Mouse (Mus musculus): ENCODE measurements around the gene Slk. TPM values are rescaled to one million over a fixed set of nuclear protein-coding genes. Genes with fewer than 3 reads are reported as not detected.
A peak's percentile ranks its signal among the peaks of the same experiment; 100 is the strongest.

The Slk gene
- polyA plus RNA-seq, 1 experiment from 2014 or later = 18.3 TPM

DNA sequence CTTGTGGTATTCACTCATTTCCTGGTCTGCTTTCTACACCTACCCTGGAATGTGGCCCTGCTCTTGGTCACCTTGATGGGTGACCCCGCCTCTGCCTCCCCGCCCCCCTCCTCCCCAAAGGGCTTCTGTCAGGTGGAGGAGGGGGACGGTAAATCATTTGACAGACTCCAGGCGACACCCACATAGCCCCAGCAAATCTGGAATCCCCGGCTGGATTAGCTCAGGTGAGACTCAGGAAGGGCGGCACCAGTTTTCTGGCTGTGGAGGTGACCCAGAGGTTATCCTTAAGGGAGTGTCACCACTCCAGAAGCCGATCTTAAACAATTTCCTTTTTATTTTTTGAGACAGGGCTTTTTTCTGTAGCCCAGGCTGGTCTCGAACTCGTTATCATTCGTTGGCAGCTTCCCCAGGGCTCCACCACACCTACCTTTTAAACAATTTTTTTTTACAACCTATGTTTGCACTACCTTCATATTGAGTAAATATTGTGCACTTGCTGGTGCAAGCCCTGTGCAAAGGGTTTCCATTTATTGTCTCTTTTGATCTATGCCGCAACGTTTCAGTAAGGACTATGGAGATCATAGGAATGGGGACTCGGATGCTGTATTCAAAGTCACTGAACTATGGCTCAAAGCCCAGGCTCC, 775 bp upstream of the Slk start:
- peak overlapping the region; percentile 78 for H3K4me3 ChIP-seq (ENCODE audit: low read depth, low read length)
- DNase-seq (ENCODE audit: low spot score) = peak; percentile 29
- H3K27ac ChIP-seq (replicated peaks; ENCODE audit: low read depth, low read length) = peak overlapping the region; percentile 94
- peaks cover 18% of the 10 kb centered on the region for H3K4me1 ChIP-seq (ENCODE audit: control insufficient read depth, insufficient read depth, low read length)
- H3K4me2 ChIP-seq (ENCODE audit: low read depth, low read length) = peak overlapping the region; percentile 85
- no peak for ATAC-seq (ENCODE audit: low read depth)
- H3K27me3 ChIP-seq (replicated peaks; ENCODE audit: control insufficient read depth, insufficient read depth, low read length) = no peaks in the 10 kb centered on the region
- H3K36me3 ChIP-seq (ENCODE audit: control insufficient read depth, insufficient read depth, low read length) = no peaks in the 10 kb centered on the region
- H3K9me3 ChIP-seq (ENCODE audit: control insufficient read depth, low read length) = no peaks in the 10 kb centered on the region
- H3K9ac ChIP-seq (ENCODE audit: low read depth, low read length) = peak overlapping the region; percentile 94
- WGBS = 16% methylated on average over 13 of the region's 13 CpGs

DNA sequence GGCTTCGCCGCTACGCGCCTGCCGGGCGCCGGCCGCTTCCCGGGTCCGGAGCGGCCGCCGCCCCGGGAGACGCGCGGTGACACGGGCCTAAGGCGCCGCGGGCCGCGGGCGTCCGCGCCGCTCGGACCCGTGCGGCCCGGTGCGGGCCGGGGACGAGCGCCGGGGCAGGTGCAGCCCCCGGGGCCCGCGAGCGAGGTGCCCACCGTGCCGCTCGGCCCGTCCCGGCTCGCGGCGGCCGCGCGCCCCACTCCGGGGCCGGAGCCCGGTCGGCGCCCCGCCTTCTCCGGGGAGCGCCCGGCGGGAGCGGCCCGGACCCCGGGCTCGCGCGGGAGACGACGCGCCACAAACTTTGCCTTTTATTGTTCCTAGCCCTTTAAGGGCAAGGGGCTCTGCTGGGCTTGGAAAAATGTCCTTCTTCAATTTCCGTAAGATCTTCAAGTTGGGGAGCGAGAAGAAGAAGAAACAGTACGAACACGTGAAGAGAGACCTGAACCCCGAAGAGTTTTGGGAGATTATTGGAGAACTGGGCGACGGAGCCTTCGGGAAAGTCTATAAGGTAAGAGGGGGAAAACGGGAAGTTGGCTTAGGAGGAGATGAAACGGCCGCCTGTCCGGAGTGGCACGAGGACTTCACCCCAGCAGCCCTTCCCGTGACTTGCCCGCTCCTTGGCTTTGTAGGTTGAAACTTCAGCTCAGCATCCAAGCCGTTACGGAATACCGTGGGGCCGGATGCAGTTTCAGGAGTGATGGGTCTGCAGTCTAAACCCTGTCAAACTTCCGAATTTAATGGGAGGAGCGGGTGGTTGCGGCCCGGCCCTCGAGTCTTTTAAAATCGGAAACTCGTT, 532 bp downstream of the Slk start:
- Histone ChIP-seq H3K9me3 (ENCODE audit: control insufficient read depth, low read length) (no peaks in the 10 kb centered on the region), H3K4me3 (ENCODE audit: low read depth, low read length) (peak overlapping the region; percentile 78), H3K36me3 (ENCODE audit: control insufficient read depth, insufficient read depth, low read length) (no peaks in the 10 kb centered on the region), H3K4me1 (ENCODE audit: control insufficient read depth, insufficient read depth, low read length) (peaks cover 18% of the 10 kb centered on the region), H3K9ac (ENCODE audit: low read depth, low read length) (peak overlapping the region; percentile 94), H3K4me2 (ENCODE audit: low read depth, low read length) (peak overlapping the region; percentile 85), H3K27ac (replicated peaks; ENCODE audit: low read depth, low read length) (peak overlapping the region; percentile 94), H3K27me3 (replicated peaks; ENCODE audit: control insufficient read depth, insufficient read depth, low read length) (no peaks in the 10 kb centered on the region)
- under 1% methylated on average over 34 of the region's 96 CpGs for WGBS
- DNase-seq (ENCODE audit: low spot score) (peak; percentile 26), ATAC-seq (ENCODE audit: low read depth) (peak; percentile 62)

DNA sequence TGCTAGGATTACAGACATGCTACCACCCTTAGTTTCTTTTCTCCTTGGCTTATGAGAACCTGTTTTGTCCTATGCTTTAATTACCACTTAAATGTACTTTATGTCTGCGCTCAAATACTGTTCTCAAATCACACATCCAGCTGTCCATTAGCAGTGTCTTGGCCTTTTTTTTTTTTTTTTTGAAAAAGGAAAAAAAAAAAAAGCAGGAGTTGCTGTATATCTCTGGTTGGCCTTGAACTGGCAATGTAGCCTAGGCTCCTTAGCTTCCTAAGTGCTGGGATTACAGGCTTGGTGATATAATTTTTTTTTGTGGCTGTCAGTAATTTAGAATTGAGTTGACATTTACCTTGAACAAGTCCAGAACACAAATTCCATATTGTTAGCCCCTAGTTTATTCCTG, 6.3 kb downstream of the Slk start:
- H3K27ac ChIP-seq (replicated peaks; ENCODE audit: low read depth, low read length) = no peak overlapping the region
- no peak overlapping the region for H3K4me2 ChIP-seq (ENCODE audit: low read depth, low read length)
- no peaks in the 10 kb centered on the region for H3K27me3 ChIP-seq (replicated peaks; ENCODE audit: control insufficient read depth, insufficient read depth, low read length)
- H3K4me1 ChIP-seq (ENCODE audit: control insufficient read depth, insufficient read depth, low read length) = peaks cover 27% of the 10 kb centered on the region
- DNase-seq (ENCODE audit: low spot score) = no peak
- H3K9ac ChIP-seq (ENCODE audit: low read depth, low read length) = no peak overlapping the region
- no peaks in the 10 kb centered on the region for H3K36me3 ChIP-seq (ENCODE audit: control insufficient read depth, insufficient read depth, low read length)
- WGBS = 55% methylated on average over 1 of the region's 1 CpGs
- H3K9me3 ChIP-seq (ENCODE audit: control insufficient read depth, low read length) = no peaks in the 10 kb centered on the region
- no peak for ATAC-seq (ENCODE audit: low read depth)
- no peak overlapping the region for H3K4me3 ChIP-seq (ENCODE audit: low read depth, low read length)

DNA sequence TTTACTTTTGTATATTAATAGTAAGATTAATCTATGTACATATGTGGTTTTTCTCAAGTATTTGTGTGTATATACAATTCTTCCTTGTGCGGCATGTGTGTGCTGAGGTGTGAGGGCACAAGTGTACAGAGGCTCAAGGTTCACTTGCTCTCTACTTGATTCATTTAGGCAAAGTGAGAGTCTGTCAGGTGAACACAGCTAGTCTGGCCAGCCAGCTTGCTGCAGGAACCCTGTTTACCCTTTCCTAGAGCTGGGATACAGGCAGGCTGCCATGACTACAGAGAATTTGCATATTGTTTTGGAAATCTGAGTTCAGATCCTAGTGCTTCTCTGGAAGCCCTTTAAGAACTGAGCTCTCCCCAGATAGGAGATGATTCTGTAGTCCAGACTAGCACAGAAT, 7.5 kb downstream of the Slk start:
- H3K9me3 ChIP-seq (ENCODE audit: control insufficient read depth, low read length) = no peaks in the 10 kb centered on the region
- peaks cover 15% of the 10 kb centered on the region for H3K4me1 ChIP-seq (ENCODE audit: control insufficient read depth, insufficient read depth, low read length)
- ATAC-seq (ENCODE audit: low read depth) (no peak), DNase-seq (ENCODE audit: low spot score) (no peak)
- no peak overlapping the region for H3K4me3 ChIP-seq (ENCODE audit: low read depth, low read length)
- no peaks in the 10 kb centered on the region for H3K36me3 ChIP-seq (ENCODE audit: control insufficient read depth, insufficient read depth, low read length)
- H3K9ac ChIP-seq (ENCODE audit: low read depth, low read length) = no peak overlapping the region
- H3K4me2 ChIP-seq (ENCODE audit: low read depth, low read length) = no peak overlapping the region
- 97% methylated on average over 1 of the region's 1 CpGs for WGBS
- no peaks in the 10 kb centered on the region for H3K27me3 ChIP-seq (replicated peaks; ENCODE audit: control insufficient read depth, insufficient read depth, low read length)
- H3K27ac ChIP-seq (replicated peaks; ENCODE audit: low read depth, low read length) = no peak overlapping the region

DNA sequence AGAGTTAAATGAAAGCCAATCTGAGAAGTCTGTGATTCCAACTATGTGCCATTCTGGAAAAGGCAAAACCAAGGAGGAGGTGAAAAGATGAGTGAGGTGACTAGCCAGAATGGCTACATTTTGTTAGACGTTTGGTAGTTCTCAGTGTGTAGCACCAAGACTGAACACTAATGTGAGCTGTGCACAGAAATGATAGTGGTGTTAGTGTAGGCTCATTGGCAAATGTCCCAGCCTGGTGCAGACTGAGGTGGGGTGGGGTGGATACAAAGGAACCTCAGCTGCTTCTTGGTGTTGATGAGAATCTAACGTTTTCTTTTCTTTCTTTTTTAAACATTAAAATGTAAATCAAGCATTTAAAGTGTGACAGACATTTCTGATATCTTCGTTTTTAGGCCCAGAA, 29.0 kb downstream of the Slk start:
- 60% methylated on average over 3 of the region's 3 CpGs for WGBS
- no peak for ATAC-seq (ENCODE audit: low read depth)
- Histone ChIP-seq H3K36me3 (ENCODE audit: control insufficient read depth, insufficient read depth, low read length) (peaks cover 7% of the 10 kb centered on the region; the same call in 1 of the 2 replicates), H3K4me3 (ENCODE audit: low read depth, low read length) (no peak overlapping the region), H3K27me3 (replicated peaks; ENCODE audit: control insufficient read depth, insufficient read depth, low read length) (no peaks in the 10 kb centered on the region), H3K4me2 (ENCODE audit: low read depth, low read length) (no peak overlapping the region), H3K4me1 (ENCODE audit: control insufficient read depth, insufficient read depth, low read length) (peaks cover 1% of the 10 kb centered on the region; the same call in 1 of the 2 replicates), H3K27ac (replicated peaks; ENCODE audit: low read depth, low read length) (no peak overlapping the region), H3K9ac (ENCODE audit: low read depth, low read length) (no peak overlapping the region), H3K9me3 (ENCODE audit: control insufficient read depth, low read length) (no peaks in the 10 kb centered on the region)
- no peak for DNase-seq (ENCODE audit: low spot score)

DNA sequence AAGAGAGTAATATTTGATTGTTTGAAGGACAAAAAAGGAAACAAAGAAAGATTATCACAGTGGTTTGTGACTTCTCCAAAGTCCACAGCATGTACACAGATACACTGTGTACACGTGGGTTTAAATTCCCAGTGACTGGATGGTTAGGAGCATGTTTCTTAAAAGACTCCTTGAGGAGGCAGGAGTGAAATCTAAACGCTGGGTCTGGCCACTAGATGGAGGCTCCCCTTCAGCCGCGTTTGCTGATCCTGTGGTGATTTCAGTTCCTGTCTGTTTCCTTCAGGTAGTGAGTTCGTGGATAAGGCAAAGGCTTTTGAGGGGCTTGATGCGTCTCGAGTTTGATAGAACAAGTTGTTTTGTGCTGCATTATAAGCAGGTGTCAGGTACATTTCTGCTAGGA, 34.0 kb downstream of the Slk start:
- ATAC-seq (ENCODE audit: low read depth) = no peak
- no peak for DNase-seq (ENCODE audit: low spot score)
- Histone ChIP-seq H3K4me3 (ENCODE audit: low read depth, low read length) (no peak overlapping the region), H3K27ac (replicated peaks; ENCODE audit: low read depth, low read length) (no peak overlapping the region), H3K9me3 (ENCODE audit: control insufficient read depth, low read length) (no peaks in the 10 kb centered on the region), H3K36me3 (ENCODE audit: control insufficient read depth, insufficient read depth, low read length) (peaks cover 44% of the 10 kb centered on the region), H3K27me3 (replicated peaks; ENCODE audit: control insufficient read depth, insufficient read depth, low read length) (no peaks in the 10 kb centered on the region), H3K4me2 (ENCODE audit: low read depth, low read length) (no peak overlapping the region), H3K4me1 (ENCODE audit: control insufficient read depth, insufficient read depth, low read length) (no peaks in the 10 kb centered on the region), H3K9ac (ENCODE audit: low read depth, low read length) (no peak overlapping the region)
- WGBS = 53% methylated on average over 7 of the region's 7 CpGs

DNA sequence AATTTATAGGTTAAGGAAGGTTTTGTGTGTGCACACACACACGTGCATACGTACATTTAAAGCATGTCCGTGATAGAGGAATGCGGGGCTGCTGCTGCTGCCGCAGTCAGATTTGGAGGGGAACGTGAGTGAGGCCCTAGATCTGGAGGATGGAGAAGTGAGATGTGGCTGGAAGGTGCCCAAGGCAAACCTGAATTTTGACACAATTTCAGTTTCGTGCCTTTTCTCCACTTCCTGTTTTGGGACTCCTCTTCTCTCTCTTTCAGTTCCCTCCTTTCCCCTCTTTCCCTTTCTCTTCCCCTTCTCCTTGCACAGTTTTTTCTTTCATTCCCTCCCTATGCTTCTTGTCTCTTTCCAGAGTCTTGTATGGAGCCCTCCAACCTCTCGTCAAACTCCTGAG, 42.0 kb downstream of the Slk start:
- Histone ChIP-seq H3K27me3 (replicated peaks; ENCODE audit: control insufficient read depth, insufficient read depth, low read length) (no peaks in the 10 kb centered on the region), H3K9me3 (ENCODE audit: control insufficient read depth, low read length) (no peaks in the 10 kb centered on the region), H3K9ac (ENCODE audit: low read depth, low read length) (no peak overlapping the region), H3K36me3 (ENCODE audit: control insufficient read depth, insufficient read depth, low read length) (peaks cover 91% of the 10 kb centered on the region), H3K27ac (replicated peaks; ENCODE audit: low read depth, low read length) (no peak overlapping the region), H3K4me1 (ENCODE audit: control insufficient read depth, insufficient read depth, low read length) (no peaks in the 10 kb centered on the region), H3K4me2 (ENCODE audit: low read depth, low read length) (no peak overlapping the region), H3K4me3 (ENCODE audit: low read depth, low read length) (no peak overlapping the region)
- ATAC-seq (ENCODE audit: low read depth) = no peak
- no peak for DNase-seq (ENCODE audit: low spot score)
- 87% methylated on average over 8 of the region's 8 CpGs for WGBS

DNA sequence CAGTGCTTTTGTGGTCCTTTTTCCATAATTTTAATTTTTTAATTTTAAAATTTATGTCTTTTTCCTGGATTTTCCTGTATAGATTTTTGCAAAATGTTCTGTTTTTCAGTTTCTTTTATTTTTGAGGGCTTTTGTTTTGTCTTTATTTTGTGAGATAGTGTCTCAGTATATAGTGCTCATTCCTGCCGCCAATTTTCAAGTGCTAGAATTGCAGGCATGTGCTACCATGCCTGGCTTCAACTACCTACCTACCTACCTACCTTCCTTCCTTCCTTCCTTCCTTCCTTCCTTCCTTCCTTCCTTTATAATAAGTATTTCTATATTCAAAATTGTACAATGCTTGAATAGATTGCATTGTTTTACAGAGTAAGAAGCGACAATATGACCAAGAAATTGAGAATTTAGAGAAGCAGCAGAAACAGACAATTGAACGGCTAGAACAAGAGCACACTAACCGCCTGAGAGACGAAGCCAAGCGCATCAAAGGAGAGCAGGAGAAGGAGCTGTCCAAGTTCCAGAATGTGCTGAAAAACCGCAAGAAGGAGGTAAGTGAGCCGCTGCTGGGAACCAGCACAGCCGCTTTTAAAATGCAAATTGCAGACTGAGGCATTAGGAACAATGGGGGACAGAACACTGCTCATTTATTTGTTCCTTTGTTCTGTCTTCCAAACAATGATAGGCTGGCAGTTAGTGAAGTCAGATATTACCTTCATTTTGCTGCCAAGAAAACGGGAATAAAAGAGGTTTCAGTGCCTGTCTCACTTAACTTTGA, 45.6 kb downstream of the Slk start:
- 56% methylated on average over 10 of the region's 10 CpGs for WGBS
- ATAC-seq (ENCODE audit: low read depth) (no peak), DNase-seq (ENCODE audit: low spot score) (no peak)
- Histone ChIP-seq H3K4me3 (ENCODE audit: low read depth, low read length) (no peak overlapping the region), H3K36me3 (ENCODE audit: control insufficient read depth, insufficient read depth, low read length) (peaks cover 67% of the 10 kb centered on the region), H3K9ac (ENCODE audit: low read depth, low read length) (no peak overlapping the region), H3K27me3 (replicated peaks; ENCODE audit: control insufficient read depth, insufficient read depth, low read length) (no peaks in the 10 kb centered on the region), H3K9me3 (ENCODE audit: control insufficient read depth, low read length) (no peaks in the 10 kb centered on the region), H3K27ac (replicated peaks; ENCODE audit: low read depth, low read length) (no peak overlapping the region), H3K4me1 (ENCODE audit: control insufficient read depth, insufficient read depth, low read length) (no peaks in the 10 kb centered on the region), H3K4me2 (ENCODE audit: low read depth, low read length) (no peak overlapping the region)
